Mouse (Mus musculus): ENCODE results near the gene Atp1a4.

- TF ChIP-seq CEBPB (IDR thresholded peaks at IDR 0.05; ENCODE audit: low read depth) (no peak), CTCF (IDR thresholded peaks at IDR 0.05; ENCODE audit: control insufficient read depth, insufficient read depth, insufficient read length) (no peak), MYOD1 (IDR thresholded peaks at IDR 0.05; ENCODE audit: control insufficient read depth, insufficient read length, low read depth) (no peak), USF1 (IDR thresholded peaks at IDR 0.05; ENCODE audit: low read depth) (no peak)
Observed at GRCm38 (mm10) chr1:172183056-172183455, 75.2 kb downstream of the Atp1a4 start.

All from C2C12 (cell line).